Mouse (Mus musculus) c-Kit-positive CD71-positive TER-119-positive erythroid progenitor cells, embryonic 14.5 days (primary cell): ENCODE data around the gene Olfr641.

Source experiments
- DNase-seq: peaks from one replicate; pipeline ENCODE4 v3.0.0-alpha.2; 2013; ENCODE audit warnings: low spot score

The Olfr641 gene

GRCm38 (mm10) chr7:104035145-104035544, at the start of gene Olfr641:
Gene Olfr641, plus strand, starts transcription at chr7:104035445.
- DNase-seq: no peak

- no peak for DNase-seq
These were observed 36.8 kb upstream of the Olfr641 start, which contains the start of gene Olfr638 for GRCm38 (mm10) chr7:103998446-103998845. Gene Olfr638, plus strand, starts transcription at chr7:103998746.

- DNase-seq: no peak
These were observed 36.1 kb upstream of the Olfr641 start for GRCm38 (mm10) chr7:103999124-103999523.

GRCm38 (mm10) chr7:104017203-104017602, 18.0 kb upstream of the Olfr641 start, which contains the start of gene Olfr639:
Gene Olfr639, minus strand, starts transcription at chr7:104017303.
- DNase-seq: no peak

DNA sequence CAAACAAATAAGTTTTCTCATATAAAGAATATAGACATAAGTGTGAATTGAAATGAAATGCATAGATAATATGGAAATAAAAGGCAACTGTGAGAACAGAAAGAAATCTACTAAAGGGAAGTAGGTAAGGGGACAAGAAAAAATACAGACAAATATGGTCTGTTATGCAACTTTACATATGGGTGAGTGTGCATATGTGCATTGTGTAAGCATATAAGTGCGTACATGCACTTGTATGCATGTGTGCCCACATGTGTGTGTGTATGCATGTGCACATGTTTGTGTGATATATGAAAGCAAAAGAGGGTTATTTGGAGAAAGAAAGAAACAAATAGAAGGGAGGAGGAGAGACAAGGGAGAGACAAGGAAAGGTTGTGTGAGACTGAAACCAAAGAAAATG, 16.3 kb upstream of the Olfr641 start:
- no peak for DNase-seq

- no peak for DNase-seq
These were observed 13.6 kb upstream of the Olfr641 start for GRCm38 (mm10) chr7:104021651-104022050.

- DNase-seq: no peak
These were observed 9.8 kb upstream of the Olfr641 start, which contains the start of gene Olfr640 for GRCm38 (mm10) chr7:104025473-104025872. Gene Olfr640, minus strand, starts transcription at chr7:104025573.

DNA sequence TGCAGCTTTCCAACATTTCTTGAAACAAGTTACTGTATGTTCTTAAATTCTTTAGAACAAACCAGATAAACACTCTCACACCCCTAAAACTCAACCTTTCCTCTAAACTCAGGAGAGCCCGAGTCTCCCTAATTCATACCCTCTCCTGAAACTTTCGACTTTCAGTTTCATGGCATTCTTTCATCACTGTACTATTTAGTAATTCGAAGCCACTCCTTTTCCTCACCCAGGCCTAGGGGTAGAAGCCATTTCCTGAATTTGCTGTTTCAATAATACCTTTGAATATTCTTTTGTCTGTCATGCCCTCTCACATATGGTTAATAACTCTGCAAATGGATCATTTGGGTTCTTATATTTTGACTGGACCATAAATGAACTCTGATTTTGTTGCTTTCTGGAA, 8.3 kb upstream of the Olfr641 start:
- no peak for DNase-seq

DNA sequence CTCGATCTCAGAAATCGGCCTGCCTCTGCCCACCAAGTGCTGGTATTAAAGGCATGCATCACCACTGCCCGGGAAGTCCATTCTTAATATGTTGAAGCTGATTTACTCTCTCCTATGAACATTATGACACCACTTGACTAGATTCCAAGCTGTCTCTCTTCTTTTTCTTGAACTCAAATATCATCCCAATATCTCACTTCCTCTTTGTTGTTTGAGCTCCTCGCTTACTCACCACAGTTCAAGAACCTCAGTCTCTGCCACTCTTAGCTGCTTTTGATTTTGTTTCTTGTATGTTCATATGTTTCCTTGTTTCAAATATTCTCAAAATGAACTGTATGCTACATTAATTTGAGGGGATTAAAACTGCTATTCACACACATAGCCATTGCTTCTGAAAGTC, 15.5 kb downstream of the Olfr641 start:
- DNase-seq: no peak

- DNase-seq: no peak
These were observed 17.3 kb downstream of the Olfr641 start, which contains the start of gene Olfr642 for GRCm38 (mm10) chr7:104052566-104052965. Gene Olfr642, minus strand, starts transcription at chr7:104052666.

- no peak for DNase-seq
These were observed 24.0 kb downstream of the Olfr641 start for GRCm38 (mm10) chr7:104059215-104059614.

DNA sequence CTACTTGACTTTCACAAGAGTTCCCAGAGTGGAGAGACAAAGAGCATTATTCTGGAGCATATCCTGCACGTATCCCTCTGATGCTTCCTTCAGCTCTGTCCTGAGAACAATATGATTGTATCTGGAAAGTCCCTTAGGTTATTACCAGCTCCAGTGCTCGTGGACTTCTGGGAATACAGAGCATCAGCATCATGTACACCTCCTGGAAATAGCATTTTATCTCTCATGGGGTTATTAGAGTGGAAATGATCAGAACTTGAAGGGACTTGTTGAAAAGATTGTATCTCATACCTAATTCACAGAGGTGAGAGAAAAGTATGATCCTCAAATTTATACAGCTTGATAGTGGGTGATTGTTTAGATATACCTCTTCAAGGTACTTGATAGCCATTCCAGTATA, 26.1 kb downstream of the Olfr641 start, which contains the start of gene 4930516K23Rik:
4930516K23Rik (minus strand) TSS at position 101 of the 400 bp plus-strand sequence.
- DNase-seq: no peak

DNA sequence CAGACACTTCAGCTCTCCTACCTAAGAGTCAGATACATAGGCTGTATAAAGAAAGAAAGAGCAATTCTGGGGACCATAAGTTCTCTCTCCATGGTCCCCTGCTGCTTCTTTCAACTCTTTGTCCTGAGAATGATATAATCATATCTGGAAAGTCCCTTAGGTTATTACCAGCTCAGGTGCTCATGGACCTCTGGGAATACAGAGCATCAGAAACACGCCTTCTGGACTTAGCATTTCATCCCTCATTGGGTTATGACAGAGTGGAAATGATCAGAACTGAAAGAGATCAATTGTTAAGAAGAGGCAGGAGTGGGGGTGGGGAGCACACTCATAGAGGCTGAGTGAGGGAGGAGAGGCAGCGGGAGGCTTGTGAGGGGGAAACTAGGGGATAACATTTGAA, 36.5 kb downstream of the Olfr641 start, which contains the start of gene Olfr644:
Olfr644 (minus strand) TSS at position 101 of the 400 bp plus-strand sequence.
- no peak for DNase-seq

GRCm38 (mm10) chr7:104085365-104085764, 50.1 kb downstream of the Olfr641 start, which contains the start of gene Olfr645:
Gene Olfr645, minus strand, starts transcription at chr7:104085465.
- no peak for DNase-seq
